Mouse (Mus musculus) limb, embryonic 14.5 days (tissue): Measurements from ENCODE around the gene 4930426L09Rik. TPM values are rescaled to one million over a fixed set of nuclear protein-coding genes. Genes with fewer than 3 reads are reported as not detected.
A peak's percentile ranks its signal among the peaks of the same experiment; 100 is the strongest.
"Not testable (repeated sequence)": the region's sequence is repeated elsewhere in the genome, so short reads cannot be mapped to it uniquely, and the experiment has no call there.

ENCODE experiments used
- ATAC-seq: fragments of 200-750 bp; cut with Nextera tagmentation; 2 replicates; pipeline ENCODE4 v1.8.0; 2017; ENCODE audit warnings: low read depth, moderate number of reproducible peaks, moderate TSS enrichment; ENCODE audit not compliant: low FRiP score
- DNase-seq: peaks from one replicate; pipeline ENCODE4 v3.0.0-alpha.2; 2015; ENCODE audit warnings: low spot score
- H3K27ac ChIP-seq: fragments of 300-500 bp; sonication (generic); replicated peaks from 2 replicates; pipeline ENCODE4 v1.5.1; 2014; ENCODE audit warnings: low read depth, mild to moderate bottlenecking, low read length, moderate library complexity, mixed read lengths
- H3K27me3 ChIP-seq: fragments of 300-500 bp; sonication (generic); 2 replicates; pipeline ENCODE4 v1.6.1; 2014; ENCODE audit warnings: low read length, mixed read lengths; ENCODE audit not compliant: control insufficient read depth, insufficient read depth
- H3K36me3 ChIP-seq: fragments of 300-500 bp; sonication (generic); 2 replicates; pipeline ENCODE4 v1.6.1; 2014; ENCODE audit warnings: mild to moderate bottlenecking, low read length, moderate library complexity, mixed read lengths; ENCODE audit not compliant: control insufficient read depth, insufficient read depth
- H3K4me1 ChIP-seq: fragments of 300-500 bp; sonication (generic); 2 replicates; pipeline ENCODE4 v1.6.1; 2014; ENCODE audit warnings: antibody characterized with exemption, low read length, mixed read lengths; ENCODE audit not compliant: control insufficient read depth, insufficient read depth
- H3K4me2 ChIP-seq: fragments of 300-500 bp; sonication (generic); replicated peaks from 2 replicates; pipeline ENCODE4 v1.6.1; 2014; ENCODE audit warnings: low read depth, mild to moderate bottlenecking, low read length, moderate library complexity; ENCODE audit not compliant: severe bottlenecking
- H3K4me3 ChIP-seq: fragments of 300-500 bp; sonication (generic); replicated peaks from 2 replicates; pipeline ENCODE4 v1.5.1; 2014; ENCODE audit warnings: low read length
- H3K9ac ChIP-seq: fragments of 300-500 bp; sonication (generic); 2 replicates; pipeline ENCODE4 v1.6.1; 2014; ENCODE audit warnings: mild to moderate bottlenecking, low read depth, low read length, moderate library complexity; ENCODE audit not compliant: severe bottlenecking
- H3K9me3 ChIP-seq: fragments of 300-500 bp; sonication (generic); 2 replicates; pipeline ENCODE4 v1.6.1; 2016; ENCODE audit warnings: low read length; ENCODE audit not compliant: control insufficient read depth
- POLR2A ChIP-seq: fragments of 200-500 bp; IDR thresholded peaks from 2 replicates; pipeline ENCODE4 v1.8.0; 2012; ENCODE audit warnings: inconsistent platforms, mild to moderate bottlenecking, moderate library complexity, borderline replicate concordance; ENCODE audit not compliant: insufficient read depth, insufficient read length; ENCODE audit errors: extremely low read depth
- WGBS: fragments of 180-500 bp; shearing (Covaris S2); extraction: QIAGEN DNeasy Blood & Tissue Kit; methylation state at CpG from one replicate; pipeline ENCODE4 v1.1.7; 2014; 5-methylcytosine and 5-hydroxymethylcytosine counted together
- polyA plus RNA-seq, 2 experiments: library from polyadenylated mRNA; depleted of rRNA in 1 of 2; stranded (reverse) in 1 of 2; unstranded in 1 of 2; fragments of >200 nt; fragmentation: Nextera tagmentation in 1 of 2; extraction: Ambion mirVana in 1 of 2; gene quantifications; 2 replicates each; pipeline versions ENCODE4 v1.2.1 to v1.2.3; 2012 to 2014

4930426L09Rik gene
- polyA plus RNA-seq, 2 experiments, result 0.25 to 0.59 TPM

DNA sequence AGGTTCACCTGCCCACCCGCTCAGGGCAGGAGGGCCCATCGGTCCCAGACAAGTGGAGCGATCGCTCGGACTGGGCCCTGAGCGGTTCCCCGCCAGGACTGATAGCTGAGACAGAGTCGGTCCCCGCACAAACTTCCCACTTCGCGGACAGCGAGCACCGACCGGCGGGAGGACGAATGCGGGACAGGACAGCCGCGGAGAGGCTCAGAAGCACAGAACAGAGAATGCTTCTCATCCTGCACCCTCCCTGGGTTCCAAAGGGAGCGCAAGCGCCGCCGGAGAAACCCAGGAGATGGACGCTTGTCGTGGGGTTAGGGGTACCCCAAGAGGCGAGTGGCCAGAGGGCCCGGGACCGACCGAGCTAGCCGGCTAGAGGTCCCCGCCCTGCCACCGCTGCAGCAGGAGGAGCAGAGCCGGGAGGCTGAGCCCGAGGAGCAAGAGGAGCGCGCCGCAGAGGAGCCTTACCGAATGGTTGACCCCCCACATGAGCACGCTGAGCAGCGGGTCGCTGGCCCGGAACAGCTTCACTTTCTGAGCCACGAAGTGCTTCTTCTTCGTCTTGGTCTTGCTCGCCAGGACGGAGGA is 664 bp upstream of the 4930426L09Rik start:
- peak; percentile 65 for ATAC-seq

GRCm38 (mm10) chr2:18999395-18999794 is 1.3 kb downstream of the 4930426L09Rik start:
- 76% methylated on average over 2 of the region's 2 CpGs for WGBS

More for the DNA sequence above, 664 bp upstream of the 4930426L09Rik start:
- no peak for TF ChIP-seq POLR2A
- peak; percentile 35 for DNase-seq
- H3K27ac ChIP-seq, result peak overlapping the region; percentile 82
- peak overlapping the region; percentile 94 for H3K4me2 ChIP-seq
- WGBS, result under 1% methylated on average over 40 of the region's 46 CpGs
- no peaks in the 10 kb centered on the region for H3K9me3 ChIP-seq
- peak overlapping the region; percentile 73 for H3K9ac ChIP-seq
- no peaks in the 10 kb centered on the region for H3K27me3 ChIP-seq
- H3K4me3 ChIP-seq, result peak overlapping the region; percentile 77
- no peaks in the 10 kb centered on the region for H3K36me3 ChIP-seq
- H3K4me1 ChIP-seq, result peaks cover 7% of the 10 kb centered on the region

GRCm38 (mm10) chr2:19004801-19005200 is 6.7 kb downstream of the 4930426L09Rik start:
- no peak for DNase-seq
- H3K36me3 ChIP-seq, result no peaks in the 10 kb centered on the region
- H3K4me1 ChIP-seq, result no peaks in the 10 kb centered on the region
- H3K4me2 ChIP-seq, result no peak overlapping the region
- no peak overlapping the region for H3K4me3 ChIP-seq
- H3K9me3 ChIP-seq, result no peaks in the 10 kb centered on the region
- H3K27ac ChIP-seq, result no peak overlapping the region
- no peak for ATAC-seq
- no peaks in the 10 kb centered on the region for H3K27me3 ChIP-seq
- WGBS, result 69% methylated on average over 10 of the region's 10 CpGs
- no peak overlapping the region for H3K9ac ChIP-seq
- no peak for TF ChIP-seq POLR2A

More at GRCm38 (mm10) chr2:18999395-18999794, 1.3 kb downstream of the 4930426L09Rik start:
- Histone ChIP-seq H3K27ac (no peak overlapping the region), H3K27me3 (no peaks in the 10 kb centered on the region), H3K4me2 (no peak overlapping the region), H3K9me3 (no peaks in the 10 kb centered on the region), H3K36me3 (no peaks in the 10 kb centered on the region), H3K9ac (no peak overlapping the region), H3K4me3 (no peak overlapping the region), H3K4me1 (peaks cover 7% of the 10 kb centered on the region)
- DNase-seq (no peak), ATAC-seq (no peak)
- TF ChIP-seq POLR2A, result no peak

DNA sequence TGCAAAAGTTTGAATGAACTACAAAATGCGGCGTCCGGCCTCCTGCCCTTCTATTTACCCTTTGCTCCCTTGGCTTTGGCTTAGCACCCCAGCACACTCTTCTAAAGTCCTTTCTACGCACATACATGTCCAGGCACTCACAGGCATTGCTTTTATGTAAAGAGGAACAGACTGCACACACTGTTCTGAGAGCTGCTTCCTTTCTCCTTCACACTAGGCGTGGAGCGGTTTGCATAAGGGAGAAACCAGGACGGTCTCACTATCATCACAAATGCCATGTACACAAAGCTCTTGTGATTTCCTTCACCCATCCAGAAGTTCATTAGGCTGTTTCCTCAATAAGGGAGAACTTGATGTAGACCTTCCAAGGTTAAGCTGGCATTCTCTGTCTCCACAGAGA is 8.0 kb downstream of the 4930426L09Rik start:
- H3K27me3 ChIP-seq, result no peaks in the 10 kb centered on the region
- no peaks in the 10 kb centered on the region for H3K4me1 ChIP-seq
- no peak overlapping the region for H3K27ac ChIP-seq
- no peaks in the 10 kb centered on the region for H3K9me3 ChIP-seq
- H3K9ac ChIP-seq, result no peak overlapping the region
- H3K4me3 ChIP-seq, result no peak overlapping the region
- H3K36me3 ChIP-seq, result no peaks in the 10 kb centered on the region
- 96% methylated on average over 7 of the region's 7 CpGs for WGBS
- no peak for TF ChIP-seq POLR2A
- ATAC-seq (no peak), DNase-seq (no peak)
- H3K4me2 ChIP-seq, result no peak overlapping the region

DNA sequence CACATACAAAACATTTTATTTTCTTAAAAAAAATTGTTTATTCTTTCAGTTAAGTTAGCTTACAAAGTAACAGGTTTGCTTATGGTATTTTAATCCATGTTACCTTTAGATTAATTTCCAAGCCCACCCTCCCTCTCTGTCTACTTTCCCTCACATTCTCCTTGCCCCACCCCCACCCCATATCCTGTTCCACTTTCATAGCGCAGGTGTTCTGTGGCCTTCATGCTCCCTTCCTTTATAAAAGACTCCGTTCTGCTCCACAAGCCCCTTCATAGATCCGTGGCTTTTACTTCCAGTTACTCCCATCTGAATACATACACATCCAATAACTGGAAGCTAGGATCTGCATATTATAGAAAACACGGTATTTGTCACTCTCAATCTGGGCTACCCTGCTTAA is 9.4 kb downstream of the 4930426L09Rik start:
- H3K27me3 ChIP-seq, result no peaks in the 10 kb centered on the region

GRCm38 (mm10) chr2:19010541-19010940 is 12.4 kb downstream of the 4930426L09Rik start:
- H3K27ac ChIP-seq, H3K4me2 ChIP-seq, H3K27me3 ChIP-seq, ATAC-seq, DNase-seq, H3K9me3 ChIP-seq, H3K4me1 ChIP-seq, H3K36me3 ChIP-seq, H3K4me3 ChIP-seq, H3K9ac ChIP-seq: not testable (repeated sequence)
- WGBS, result 93% methylated on average over 1 of the region's 1 CpGs

More for the DNA sequence above, 9.4 kb downstream of the 4930426L09Rik start:
- ATAC-seq (no peak), DNase-seq (no peak)
- 45% methylated on average over 4 of the region's 4 CpGs for whole genome bisulfite sequencing
- no peaks in the 10 kb centered on the region for H3K9me3 ChIP-seq
- no peaks in the 10 kb centered on the region for H3K4me1 ChIP-seq
- H3K9ac ChIP-seq, result no peak overlapping the region
- no peak for TF ChIP-seq POLR2A
- H3K27ac ChIP-seq, result no peak overlapping the region
- H3K4me2 ChIP-seq, result no peak overlapping the region
- H3K36me3 ChIP-seq, result no peaks in the 10 kb centered on the region
- H3K4me3 ChIP-seq, result no peak overlapping the region
